Mouse (Mus musculus) frontal cortex, adult (tissue): ENCODE data around the gene Slc13a3.
"Not testable (repeated sequence)": the region's sequence is repeated elsewhere in the genome, so short reads cannot be mapped to it uniquely, and the experiment has no call there.

ENCODE experiments used
- ATAC-seq: cut with Nextera tagmentation; 2 replicates; pipeline ENCODE4 v1.9.2; 2017; ENCODE audit warnings: mild to moderate bottlenecking, moderate library complexity, mixed read lengths; ENCODE audit not compliant: low TSS enrichment

Gene Slc13a3

DNA sequence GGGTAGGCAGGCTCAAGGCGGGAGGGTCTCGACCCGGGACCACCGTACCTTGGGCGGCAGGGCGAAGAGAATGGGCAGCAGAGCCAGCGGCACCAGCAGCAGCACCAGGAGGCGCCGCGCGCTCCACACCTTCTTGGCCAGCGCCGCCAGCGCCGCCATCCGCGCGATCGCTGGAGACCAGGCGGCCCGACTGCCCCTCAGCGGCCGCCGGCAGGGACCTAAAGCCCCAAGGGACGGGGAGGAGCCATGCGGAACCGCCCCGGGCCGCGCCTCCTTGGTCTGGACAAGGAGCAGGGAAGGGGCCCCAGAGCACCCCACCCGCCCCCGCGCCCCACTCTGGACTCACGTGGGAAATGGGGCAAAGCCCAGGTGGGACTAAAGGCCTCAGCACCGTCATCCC lies at the start of gene Slc13a3:
Slc13a3 (minus strand) TSS at position 228 of the 400 bp plus-strand sequence.
- no peak for ATAC-seq

DNA sequence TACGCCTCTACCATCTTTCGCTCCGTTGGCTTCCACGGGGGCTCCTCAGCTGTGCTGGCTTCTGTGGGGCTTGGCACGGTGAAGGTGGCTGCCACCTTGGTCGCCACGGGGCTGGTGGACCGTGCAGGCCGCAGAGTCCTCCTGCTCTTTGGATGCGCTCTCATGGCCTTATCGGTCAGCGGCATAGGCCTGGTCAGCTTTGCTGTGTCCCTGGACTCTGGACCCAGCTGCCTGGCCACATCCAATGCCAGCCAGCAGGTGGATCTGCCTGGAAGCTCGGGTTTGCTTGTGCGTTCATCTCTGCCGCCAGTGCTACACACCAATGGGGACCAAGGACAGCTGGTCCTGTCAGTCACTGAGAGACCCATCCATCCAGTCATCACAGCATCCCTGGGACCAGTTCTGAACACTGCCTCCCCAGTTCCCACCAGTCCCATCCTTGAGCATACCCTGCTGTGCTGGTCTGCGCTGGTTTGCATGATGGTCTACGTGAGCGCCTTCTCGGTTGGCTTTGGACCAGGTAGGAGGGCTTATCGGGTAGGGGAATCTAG lies 42.2 kb upstream of the Slc13a3 start:
- no peak for ATAC-seq

DNA sequence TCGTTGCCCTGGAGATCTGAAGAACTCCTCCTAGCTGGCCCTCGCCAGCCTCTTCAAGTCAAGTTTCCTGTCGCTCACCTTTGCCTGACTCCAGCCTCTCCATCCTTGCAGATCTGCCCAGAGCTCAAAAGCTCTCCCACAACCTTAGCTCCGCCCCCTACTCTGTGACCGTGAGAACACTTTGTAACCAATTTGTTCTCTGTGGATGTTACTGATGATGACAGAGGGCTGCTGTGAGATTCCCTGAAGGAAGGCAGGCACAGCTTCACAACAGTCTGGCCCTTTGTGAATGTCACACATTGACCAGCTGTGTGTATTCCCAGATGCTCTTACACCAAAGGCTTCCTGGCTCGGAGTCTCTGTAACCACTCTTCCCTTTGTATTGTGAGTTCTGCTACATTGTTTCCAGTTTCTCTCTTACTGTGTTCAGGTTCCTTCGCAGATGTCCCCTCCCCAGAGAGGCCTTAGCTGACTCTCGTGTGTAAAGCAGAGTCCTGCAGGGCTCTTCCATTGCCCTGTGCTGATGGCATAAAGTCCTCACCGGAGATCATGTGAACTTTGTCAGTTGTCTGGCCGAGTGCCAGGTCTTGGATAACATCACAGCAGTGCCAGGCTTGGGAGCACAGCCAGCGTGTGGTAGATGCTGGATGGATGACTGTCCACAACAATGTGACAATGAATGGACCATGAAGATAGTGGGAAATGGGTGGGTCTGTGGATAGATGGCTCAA lies 40.0 kb upstream of the Slc13a3 start:
- ATAC-seq, result no peak

DNA sequence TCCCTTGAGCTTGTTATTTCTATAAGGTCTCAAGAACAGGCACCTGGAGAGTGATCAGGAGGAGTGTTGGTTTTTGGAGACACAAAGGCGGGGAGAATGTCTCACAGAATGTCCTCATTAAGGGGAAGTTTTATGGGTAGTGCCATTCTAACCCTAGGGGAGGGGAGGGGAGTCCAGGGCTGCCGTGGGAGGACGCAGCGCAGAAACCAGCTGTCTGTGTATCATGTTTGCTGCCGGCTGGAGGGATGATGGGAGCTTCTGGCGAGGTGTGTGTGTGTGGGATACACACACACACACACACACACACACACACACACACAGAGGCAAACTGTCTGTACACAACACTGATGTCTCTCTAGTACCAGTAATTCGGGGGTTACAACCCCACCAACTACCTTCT lies 39.4 kb upstream of the Slc13a3 start:
- ATAC-seq, result peak; percentile 18; the same call in 1 of the 2 replicates

DNA sequence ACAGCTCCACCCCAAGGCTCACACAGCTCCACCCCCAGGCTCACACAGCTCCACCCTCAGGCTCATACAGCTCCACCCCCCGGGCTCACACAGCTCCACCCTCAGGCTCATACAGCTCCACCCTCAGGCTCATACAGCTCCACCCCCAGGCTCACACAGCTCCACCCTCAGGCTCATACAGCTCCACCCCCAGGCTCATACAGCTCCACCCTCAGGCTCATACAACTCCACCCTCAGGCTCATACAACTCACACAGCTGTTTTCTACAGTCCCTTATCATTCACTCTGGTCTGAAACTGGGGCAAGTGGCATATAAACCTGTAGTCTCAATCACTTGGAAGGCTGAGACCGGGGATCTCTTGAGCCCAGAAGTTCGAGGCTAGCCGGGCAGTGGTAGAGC lies 38.5 kb upstream of the Slc13a3 start:
- ATAC-seq, result not testable (repeated sequence)

DNA sequence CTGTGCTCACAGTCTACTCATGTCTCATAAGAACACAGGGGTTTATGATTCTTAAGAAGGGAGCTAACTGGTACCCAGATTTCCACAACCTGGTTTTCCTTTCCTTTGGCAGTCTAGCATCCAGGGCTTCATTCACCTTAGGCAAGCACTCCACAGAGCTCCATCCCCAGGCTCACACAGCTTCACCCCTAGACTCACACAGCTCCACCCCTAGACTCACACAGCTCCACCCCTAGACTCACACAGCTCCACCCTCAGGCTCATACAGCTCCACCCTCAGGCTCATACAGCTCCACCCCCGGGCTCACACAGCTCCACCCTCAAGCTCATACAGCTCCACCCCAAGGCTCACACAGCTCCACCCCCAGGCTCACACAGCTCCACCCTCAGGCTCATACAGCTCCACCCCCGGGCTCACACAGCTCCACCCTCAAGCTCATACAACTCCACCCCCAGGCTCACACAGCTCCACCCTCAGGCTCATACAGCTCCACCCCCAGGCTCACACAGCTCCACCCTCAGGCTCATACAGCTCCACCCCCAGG lies 38.0 kb upstream of the Slc13a3 start:
- ATAC-seq, result peak; percentile 66; the same call in 1 of the 2 replicates

DNA sequence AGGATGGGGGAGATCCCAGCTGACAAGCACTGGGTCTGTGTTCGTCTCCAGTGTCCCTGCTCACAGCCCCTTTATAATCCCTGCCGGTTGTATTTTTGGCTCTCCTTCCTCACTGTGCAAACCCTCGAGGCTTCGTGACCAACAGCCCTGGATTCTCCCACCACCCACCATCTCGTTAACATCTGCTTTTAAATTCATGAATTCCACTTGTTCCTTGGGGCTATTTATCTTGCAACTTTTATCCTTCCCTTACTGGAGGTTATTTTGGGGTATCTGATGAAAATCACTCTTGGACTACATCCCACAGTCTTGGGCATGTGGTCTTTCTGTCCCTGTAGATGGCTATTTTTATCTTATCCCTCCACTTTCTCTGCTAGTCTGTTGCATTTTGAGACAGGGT lies 37.4 kb upstream of the Slc13a3 start:
- peak; percentile 89 for ATAC-seq

DNA sequence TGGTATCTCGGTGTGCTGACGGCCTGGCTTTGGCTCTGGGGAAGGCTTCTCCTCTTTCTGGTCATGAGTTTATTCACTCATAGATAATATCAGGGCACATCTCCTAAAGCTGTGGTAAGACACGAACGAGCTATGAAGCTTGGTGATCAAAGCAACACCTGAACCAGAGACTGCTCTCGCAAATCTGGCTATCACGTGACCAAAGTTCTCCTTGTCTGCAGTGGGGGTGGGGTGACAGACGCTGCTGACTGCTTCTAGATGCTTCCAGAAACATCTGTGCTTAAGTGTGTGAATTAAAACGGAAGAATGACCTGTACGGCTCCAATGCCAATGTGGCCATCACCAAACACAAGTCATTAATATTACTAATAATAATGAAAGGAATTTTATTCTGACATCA lies 36.7 kb upstream of the Slc13a3 start:
- no peak for ATAC-seq

DNA sequence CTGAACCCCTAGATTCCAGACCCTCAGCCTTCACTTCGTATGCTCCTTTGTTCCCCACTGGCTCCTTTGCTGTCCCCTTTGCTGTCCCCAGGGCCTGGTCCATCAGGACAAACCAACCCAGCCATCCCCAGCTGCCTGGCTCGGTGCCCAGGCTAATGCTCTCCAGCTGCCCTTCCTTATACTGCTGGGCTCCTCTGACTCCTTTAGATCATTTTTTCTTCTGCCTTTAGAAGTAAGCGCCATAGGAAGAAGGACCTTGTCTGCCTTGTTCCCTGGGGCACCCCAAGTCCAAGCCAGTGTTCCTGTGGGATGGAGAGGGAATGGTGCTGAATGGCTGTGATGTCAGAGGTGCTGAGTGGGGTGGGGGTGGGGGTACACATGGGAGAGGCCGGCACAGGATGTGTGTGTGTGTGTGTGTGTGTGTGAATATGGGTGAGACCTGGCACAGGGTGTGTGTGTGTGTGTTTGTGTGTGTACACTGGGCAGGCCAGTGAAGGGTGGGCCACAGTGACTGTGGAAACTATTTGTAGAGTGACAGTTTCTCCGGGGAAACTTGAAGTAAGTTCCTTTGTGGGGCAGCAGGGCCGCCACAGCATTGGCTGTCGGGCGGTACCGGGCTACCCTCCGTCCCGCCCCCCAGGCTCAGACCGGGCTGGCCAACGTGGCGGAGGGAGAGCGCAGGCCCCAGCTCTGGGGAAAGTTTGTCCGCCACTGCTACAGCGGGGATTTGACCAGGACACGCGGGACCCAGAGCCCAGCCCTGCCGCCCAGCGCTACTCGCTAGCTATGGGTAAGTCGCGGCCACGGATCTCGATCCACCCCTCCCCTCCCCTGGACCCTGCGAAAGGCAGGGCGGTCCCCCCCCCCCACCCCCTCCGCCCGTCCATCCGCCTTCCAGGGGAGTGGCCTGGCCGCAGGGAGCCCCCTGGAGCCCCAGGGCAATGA lies 30.5 kb upstream of the Slc13a3 start, which contains the start of gene Slc2a10:
Slc2a10 (plus strand) TSS at position 529 of the 945 bp plus-strand sequence.
- no peak for ATAC-seq

DNA sequence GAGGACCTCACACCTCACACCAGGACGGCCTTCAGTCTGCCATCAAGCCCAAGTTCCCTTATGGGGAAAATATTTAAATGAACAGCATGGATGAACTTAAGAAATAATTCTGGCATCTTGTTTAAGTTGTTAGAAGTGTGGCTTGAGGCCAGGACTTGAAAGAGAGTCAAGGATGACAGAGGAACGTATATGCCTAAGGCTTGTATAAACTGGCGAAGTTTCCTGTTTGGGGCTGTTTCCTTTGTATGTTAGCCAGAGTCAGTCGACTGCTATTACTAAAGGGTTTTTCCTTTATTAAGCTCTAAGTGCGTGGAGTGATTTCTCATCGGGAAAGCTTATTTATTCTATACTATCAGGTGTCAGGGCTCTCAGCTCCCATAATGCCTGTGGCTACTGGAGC lies 25.8 kb upstream of the Slc13a3 start:
- ATAC-seq, result no peak

DNA sequence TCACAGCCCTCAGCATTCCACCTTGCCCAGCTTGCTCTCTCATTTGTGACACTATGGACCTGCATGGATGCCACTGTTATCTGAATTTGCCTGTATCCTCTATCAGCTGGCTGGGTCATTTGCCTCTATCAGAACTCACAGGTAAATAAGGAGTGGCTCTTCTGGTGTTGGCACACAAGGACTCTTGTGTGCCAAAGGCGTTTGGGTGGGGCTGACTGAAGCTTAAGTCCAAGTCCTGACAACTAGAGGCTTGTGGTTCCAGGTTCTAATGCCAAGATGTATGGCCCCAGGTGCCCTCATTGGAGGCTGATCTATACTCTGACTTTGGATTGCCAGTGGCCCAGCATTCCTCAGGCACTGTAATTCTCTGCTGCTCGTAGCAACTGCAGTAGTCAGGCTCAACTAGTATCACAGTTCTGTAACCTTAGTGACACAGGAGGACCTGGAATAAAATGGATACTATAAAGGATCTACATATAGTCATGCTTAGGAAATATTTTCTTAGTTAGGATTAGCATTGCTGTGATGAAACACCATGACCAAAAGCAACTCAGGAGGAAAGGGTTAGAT lies 24.8 kb upstream of the Slc13a3 start:
- no peak for ATAC-seq

DNA sequence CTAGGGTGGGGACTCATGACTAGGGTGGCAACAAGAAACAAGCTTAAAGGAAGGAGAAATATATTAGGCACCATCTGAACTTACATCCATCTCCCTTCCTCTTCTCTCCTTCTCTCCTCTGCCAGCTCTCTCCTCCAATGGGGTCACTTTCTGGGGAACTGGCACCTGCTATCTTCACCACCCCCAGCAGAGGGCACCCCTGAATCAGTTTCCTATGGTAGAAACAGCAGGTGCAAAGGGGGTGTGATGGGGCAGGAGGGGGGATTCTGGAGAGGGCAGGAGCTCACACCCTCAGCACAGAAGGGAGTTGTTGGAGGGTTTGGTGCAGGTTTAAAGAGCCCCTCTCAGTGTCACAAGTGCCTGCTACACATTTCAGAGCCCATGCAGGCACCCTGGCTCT lies 23.2 kb upstream of the Slc13a3 start:
- no peak for ATAC-seq

DNA sequence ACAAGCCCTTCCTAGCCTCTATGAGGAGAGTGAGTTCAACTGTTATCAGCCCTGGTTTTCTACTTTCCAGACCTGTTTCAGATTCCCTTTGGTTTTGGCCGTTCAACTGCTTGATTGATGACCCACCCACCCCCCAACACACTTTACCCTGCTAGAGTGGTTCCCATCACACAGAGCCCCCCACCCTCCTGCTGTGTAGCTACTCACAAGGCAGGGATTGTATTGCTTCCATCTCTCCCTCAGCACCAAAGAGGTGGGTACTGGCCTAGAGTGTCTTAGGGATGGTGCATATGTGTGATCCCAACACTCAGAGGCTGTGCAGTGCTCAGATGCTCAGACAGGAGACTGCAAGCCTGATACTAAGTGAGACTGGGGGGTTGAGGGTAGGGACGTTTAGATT lies 21.5 kb upstream of the Slc13a3 start:
- no peak for ATAC-seq

DNA sequence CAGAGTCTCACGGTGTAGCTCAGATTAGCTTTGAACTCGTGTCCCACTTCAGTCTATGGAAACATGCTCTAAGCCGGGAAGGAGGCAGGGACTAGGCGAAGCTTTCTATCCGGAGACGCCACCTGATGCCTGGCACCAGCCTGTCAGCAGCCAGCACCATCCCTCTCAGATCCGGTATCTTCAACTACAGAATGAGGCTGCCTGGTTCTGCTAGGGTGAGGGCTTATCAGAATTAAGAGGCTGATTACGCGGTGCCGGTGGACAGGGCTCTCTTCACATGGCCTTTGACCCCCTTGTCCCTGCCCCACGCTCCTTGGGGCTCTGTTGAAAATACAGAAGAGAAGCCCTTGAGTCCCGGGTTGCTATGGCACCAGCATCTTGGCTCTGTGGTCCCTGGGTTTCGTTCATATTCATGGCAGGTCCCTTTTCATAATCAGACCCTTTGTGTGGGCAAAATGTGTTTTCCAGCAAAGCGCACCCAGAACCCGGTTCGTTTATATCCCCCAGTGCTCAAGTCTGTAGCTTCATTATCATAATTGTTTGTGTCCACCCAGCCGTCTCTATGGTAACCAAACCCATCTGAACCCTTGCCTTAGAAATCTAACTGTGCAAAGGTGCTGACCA lies 20.7 kb upstream of the Slc13a3 start:
- ATAC-seq, result peak; percentile 10

DNA sequence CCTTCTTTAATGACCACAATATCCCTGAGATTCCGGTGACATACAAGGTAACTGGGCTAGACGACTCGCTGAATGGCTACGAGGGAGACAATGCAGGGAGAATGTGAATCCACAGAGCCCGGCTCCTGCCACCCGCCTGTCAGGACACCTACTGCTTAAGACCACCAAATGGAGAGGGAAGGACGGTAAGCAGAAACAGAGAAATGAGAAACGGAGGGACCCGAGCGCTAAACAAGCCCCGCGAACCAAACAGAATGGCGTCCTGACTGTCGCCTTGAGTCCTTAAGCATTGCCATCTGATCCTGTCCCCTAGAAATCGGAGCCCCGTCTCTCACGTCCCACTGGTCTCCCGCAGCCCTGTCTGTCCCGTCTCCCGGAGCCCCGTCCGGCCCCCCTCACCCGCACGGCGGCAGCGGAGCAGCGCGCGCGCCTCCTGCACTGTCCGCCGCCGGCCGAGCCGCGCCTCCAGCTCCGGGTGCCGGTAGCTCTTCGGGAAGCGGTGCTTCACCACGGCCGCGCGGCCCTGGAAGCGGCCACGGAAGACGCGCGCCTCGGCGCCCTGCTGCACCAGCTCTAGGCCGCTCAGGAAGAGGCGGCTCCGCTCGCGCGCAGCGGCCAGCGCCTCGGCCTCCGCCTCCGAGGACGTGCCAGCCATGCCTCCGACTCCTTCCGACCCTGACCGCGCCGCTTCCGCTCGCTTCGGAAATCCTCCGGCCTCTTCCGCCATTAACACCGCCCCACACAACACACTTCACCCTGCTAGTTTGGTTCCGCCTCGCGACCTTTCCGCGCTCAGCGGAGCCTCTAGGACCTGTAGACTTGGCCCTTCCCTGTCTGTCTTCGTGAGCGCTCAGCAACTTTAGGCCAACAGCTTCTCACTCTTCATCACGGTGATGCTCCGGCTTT lies 19.9 kb upstream of the Slc13a3 start, which contains the start of gene Trp53rka:
Trp53rka (minus strand) TSS at position 677 of the 906 bp plus-strand sequence.
- ATAC-seq, result peak; percentile 90

DNA sequence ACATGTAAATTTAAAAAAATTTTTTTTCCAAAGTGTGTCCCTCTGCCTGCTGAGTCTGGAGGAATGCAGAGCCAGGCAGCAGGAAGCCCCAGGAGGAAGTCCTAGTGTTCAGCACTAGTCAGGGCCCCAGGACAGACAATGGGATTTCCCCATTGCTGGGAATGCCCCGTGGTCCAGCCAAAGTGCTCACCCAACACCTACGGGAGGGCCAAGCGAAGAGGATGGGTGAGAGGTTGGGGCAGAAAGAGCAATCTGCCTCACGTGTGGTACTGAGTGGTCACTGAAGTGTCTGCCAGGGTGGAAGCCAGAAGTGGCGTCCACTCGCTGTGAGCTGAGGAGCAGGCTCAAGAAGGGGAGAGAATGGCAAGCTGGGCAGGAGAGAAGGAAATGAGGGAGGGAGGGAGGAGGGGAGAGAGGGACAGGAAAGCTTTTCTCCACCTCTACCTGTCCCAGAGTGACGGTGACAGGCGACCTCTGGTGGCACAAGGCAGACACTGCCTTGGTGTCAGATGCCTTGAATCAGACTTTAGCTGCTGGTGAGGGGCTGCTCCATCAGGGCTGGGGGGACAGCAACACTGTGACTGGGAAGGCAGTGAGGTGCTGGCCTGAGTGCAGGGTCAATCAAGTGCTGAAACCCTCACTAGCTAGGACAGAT lies 14.0 kb upstream of the Slc13a3 start:
- peak; percentile 64 for ATAC-seq

DNA sequence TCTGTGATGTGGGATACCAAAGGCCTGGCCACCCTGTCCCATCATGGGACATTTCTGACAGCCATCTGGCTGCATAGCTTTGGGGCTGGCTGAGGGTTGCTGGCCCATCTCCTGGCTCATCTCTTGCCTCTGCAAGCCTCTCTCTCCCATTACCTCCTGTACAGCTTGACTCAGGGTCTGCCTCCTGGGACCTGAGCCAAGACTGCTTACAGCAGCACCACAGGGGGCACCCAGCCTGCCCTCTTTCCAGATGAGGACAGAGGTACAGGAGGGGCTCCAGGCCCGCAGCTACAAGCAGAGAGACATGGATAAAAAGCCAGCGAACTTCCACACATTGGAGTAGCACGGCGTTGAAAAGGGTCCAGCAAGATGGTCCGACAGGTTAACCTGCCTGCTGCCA lies 13.4 kb upstream of the Slc13a3 start:
- no peak for ATAC-seq

DNA sequence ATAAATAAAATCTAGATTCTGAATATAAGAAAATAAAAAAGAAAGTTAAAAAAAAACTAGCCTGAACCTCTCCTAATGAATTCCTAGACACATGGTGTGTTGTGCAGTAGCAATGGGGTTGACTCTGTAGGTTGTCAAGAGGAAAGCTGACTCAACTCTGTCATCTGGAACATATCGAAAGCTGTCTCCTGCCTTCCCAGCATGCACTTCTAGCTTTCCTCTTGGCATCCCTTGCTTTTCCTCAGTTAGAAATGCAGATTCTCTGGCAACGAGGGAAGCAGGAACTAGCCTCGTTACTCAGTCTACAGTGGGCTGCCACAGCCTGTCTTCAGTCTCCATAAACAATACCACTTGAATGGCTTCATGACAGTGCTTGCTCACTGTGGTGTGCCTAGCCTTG lies 12.8 kb upstream of the Slc13a3 start:
- ATAC-seq, result no peak

DNA sequence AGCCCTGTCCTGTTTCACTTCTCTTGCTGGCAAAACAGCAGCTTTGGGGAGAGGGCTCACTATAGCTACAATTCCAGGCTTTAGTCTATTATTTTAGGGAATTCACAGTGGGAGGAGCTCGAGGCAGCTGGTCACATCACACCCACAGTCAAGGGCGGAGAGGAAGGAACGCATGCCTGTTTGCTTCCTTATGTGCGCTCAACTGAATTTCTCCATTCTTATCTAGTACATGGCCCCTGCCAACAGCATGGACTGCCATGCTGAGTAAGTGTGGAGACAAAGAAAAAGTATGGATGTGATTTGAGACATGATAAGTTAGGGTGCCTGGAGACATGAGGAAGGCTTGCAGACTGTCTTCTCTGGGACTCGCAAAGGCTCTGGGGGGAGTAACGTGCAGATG lies 11.1 kb upstream of the Slc13a3 start:
- no peak for ATAC-seq

DNA sequence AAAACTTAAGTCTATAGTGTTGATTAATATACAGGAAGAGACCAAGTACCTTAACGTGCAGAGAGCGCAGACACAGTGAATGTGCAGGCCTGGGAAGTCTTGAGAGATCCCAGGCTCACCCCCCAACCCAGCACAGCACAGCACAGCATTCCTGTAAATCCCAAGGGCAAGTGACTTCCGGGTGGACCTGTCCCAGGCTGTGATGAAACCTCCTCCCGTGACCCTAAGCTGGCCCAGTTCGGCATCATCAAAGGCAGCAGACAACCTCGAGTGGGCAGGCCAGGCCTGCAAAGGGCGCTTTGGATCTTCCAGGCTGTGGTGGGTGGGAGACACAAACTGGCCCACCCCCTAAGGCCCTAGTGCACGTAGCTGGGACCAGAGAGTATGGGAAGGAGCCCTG lies 9.0 kb upstream of the Slc13a3 start:
- ATAC-seq, result no peak
